Comparison of ENCODE assay signal across 15 mouse cellular contexts in genomic region chr15:5579559-5579958, GRCm38 (mm10).
A peak's percentile ranks its signal among the peaks of the same experiment; 100 is the strongest.
DNase-seq lines count a peak whose midpoint lies in the region.
"Had no signal": no experiment of that assay in that cellular context is flagged by ENCODE, and none has a peak within 500 bp of the region (broad histone marks: within the 10 kb centered on the region; RNA-seq: fewer than 3 reads in every experiment).

No protein-coding gene starts in this region.

- peak; percentile 6 for DNase-seq in adrenal gland, postnatal 14 days
- DNase-seq in adrenal gland, adult 18-20 months (ENCODE audit: low spot score in 2 of 2): no peak
- DNase-seq in Muller cell, postnatal 12 days (ENCODE audit: inconsistent ontology term): peak; percentile 41
- DNase-seq in R1 (ENCODE audit: low read depth, low spot score): peak; percentile 2
- DNase-seq in layer of hippocampus, adult 9-10 months (ENCODE audit: low spot score): no peak
- DNase-seq in neural tube, embryonic 10.5 days (ENCODE audit: extremely low spot score, low spot score): no peak
- no peak for DNase-seq in gastrocnemius, postnatal 4 days (ENCODE audit: low spot score in 2 of 2)
- DNase-seq: cerebellum, adult 11 months; cerebellum, adult 2 months; cerebellum, adult 9-11 months; cerebellum, postnatal 25 days; gastrocnemius, postnatal 25 days; heart, postnatal 36 days; kidney, adult 11 months; kidney, adult 8-10 months had no signal

Comparison
In these comparisons a context has a peak if more than half of its experiments do, and no peak if none do; other contexts are left out.
1. DNase-seq: peak in adrenal gland, postnatal 14 days (single experiment), Muller cell, postnatal 12 days (single experiment) and R1 (single experiment); none in adrenal gland, adult 18-20 months (0 of 2), layer of hippocampus, adult 9-10 months (single experiment), neural tube, embryonic 10.5 days (single experiment) and gastrocnemius, postnatal 4 days (0 of 2).